Mouse (Mus musculus) cerebral cortex, adult 2 months (tissue): Measurements from ENCODE around the gene Afg3l1.

Experiments
- WGBS: fragments of 180-500 bp; shearing (Covaris S2); methylation state at CpG from one replicate; pipeline ENCODE4 v1.1.7; 2018; 5-methylcytosine and 5-hydroxymethylcytosine counted together

Gene Afg3l1

DNA sequence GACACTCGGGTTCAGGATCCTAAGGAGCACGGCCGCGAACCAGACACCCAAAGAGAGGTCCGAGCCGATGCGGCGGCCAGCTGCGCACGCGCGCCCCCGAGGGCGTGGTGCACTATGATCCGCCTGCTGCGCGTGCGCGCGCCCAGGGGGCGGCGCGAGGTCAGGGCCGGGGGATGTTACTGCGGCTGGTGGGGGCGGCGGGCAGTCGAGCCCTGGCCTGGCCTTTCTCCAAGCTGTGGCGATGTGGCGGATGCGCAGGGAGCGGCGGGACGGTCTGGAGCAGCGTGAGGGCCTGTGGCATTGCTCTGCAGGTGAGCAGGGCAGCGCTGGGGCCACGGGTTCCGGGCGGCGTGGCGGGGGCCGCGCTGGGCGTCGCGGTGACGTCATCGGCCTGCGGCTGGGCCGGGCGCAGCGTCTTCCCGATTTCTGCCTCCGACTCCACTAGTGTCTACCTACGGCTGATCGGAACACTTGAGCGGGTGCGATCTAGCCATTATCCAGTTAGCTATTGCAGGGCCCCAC lies at the start of gene Afg3l1:
TSS of gene Afg3l1 (plus strand) at position 167 of the 522 bp plus-strand sequence.
- WGBS = under 1% methylated on average over 58 of the region's 58 CpGs

DNA sequence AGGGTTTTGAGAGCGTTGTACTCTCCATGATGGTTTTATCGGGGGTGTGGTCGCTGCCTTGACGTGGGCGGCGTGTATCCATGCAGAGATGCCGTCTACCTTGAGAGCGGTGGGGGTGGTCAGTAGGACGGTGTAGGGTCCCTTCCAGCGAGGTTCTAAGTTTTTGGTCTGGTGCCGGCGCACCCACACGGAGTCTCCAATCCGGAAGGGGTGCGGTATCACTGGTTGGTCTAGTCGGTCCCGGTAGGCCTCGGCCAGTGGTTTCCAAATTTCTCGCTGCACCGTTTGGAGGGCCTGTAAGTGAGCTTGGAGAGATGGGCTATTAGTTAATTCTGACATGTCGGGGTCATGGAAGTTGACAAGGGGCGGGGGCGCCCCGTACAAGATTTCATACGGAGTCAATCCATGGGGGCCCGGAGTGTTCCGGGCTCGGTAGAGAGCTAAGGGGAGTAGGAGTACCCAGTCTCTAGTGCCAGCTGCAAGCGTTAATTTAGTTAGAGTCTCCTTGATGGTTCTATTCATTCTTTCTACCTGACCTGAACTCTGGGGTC lies 49.3 kb upstream of the Afg3l1 start:
- WGBS = 97% methylated on average over 29 of the region's 29 CpGs

DNA sequence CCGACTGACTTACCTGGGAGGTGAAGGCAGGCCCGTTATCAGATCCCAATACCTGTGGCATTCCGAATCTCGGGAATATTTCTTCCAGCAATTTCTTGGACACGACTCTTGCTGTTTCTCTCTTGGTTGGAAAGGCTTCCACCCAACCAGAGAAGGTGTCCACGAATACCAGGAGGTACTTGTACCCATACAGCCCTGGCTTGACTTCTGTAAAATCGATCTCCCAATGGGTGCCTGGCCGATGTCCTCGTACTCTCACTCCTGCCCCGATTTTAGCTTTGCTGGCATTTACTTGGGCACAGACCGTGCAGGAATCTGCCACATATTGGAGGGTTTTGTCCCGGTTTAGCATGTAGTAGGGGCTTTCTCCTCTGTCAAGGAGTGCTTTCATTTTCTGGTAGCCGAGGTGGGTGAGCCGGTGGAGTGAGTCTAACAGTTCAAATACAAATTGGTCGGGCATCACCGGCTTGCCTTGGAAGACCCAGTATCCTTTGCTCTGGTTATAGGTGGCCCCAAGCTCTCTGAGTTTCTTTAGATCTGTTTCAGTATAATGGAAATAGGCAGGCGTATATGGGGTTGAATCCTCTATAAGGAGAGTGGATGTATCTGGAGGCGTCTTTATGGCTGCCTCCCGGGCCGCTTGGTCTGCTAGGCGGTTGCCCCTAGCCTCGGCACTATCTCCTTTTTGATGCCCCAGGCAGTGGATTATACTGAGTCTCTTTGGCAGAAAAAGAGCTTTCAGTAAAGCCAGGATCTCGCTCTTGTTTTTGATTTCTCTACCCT lies 48.6 kb upstream of the Afg3l1 start:
- WGBS = 96% methylated on average over 23 of the region's 23 CpGs

DNA sequence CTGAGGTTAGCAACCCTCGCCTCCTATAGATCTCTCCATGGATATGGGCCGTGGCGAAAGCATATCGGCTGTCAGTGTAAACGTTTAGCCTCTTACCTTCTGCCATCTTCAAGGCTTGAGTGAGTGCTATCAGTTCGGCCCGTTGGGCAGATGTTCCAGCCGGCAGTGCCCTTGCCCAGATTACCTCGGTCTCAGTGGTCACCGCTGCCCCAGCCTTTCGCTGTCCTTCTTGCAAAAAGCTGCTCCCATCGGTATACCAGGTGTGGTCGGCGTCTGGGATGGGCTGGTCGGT lies 48.0 kb upstream of the Afg3l1 start:
- 96% methylated on average over 15 of the region's 15 CpGs for WGBS

GRCm38 (mm10) chr8:123430936-123431335 lies 46.8 kb upstream of the Afg3l1 start:
- 92% methylated on average over 8 of the region's 8 CpGs for WGBS

GRCm38 (mm10) chr8:123431616-123432365 lies 45.9 kb upstream of the Afg3l1 start:
- WGBS = 96% methylated on average over 25 of the region's 25 CpGs

DNA sequence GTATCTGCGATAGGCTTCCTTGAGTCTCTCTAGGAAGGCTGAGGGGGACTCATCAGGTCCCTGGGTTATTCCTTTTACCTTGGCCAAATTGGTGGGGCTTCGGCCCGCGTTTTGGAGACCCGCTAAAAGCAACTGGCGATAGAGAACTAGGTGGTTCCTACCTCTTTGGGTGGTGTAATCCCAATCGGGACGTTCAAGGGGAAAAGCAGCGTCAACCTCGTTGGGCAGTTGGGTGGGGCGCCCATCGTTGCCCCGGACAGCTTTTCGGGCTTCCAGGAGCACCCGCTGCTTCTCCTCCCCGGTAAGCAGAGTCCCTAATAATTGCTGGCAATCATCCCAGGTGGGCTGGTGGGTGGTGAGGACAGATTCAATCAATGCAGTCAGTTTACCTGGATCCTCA lies 45.3 kb upstream of the Afg3l1 start:
- 95% methylated on average over 16 of the region's 16 CpGs for WGBS

- WGBS = 97% methylated on average over 47 of the region's 47 CpGs
These were observed 44.3 kb upstream of the Afg3l1 start for GRCm38 (mm10) chr8:123433241-123433974.

DNA sequence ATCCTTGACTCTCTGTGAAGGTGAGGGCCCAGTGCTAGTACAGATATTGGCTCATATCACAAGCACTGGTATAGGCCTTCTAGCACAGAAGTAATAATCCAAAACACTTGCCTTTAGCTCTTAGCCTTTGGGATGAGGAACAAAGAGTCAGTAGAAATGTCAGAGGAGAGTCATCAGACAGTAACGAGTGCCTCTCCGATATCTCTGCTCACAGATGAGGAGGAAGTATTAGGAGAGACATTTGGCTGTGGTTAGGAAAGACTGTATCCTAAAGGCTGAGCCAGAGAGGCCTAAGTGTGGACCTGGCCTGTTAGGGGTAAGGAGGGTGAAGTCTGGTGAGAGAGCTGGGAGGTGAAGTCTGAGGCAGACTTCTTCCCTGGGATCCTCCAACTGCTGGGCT lies 35.9 kb upstream of the Afg3l1 start:
- WGBS = 85% methylated on average over 2 of the region's 2 CpGs

- WGBS = 87% methylated on average over 5 of the region's 5 CpGs
These were observed 35.4 kb upstream of the Afg3l1 start for GRCm38 (mm10) chr8:123442351-123442750.

- 2% methylated on average over 41 of the region's 41 CpGs for WGBS
These were observed 34.7 kb upstream of the Afg3l1 start for GRCm38 (mm10) chr8:123442871-123443575.

DNA sequence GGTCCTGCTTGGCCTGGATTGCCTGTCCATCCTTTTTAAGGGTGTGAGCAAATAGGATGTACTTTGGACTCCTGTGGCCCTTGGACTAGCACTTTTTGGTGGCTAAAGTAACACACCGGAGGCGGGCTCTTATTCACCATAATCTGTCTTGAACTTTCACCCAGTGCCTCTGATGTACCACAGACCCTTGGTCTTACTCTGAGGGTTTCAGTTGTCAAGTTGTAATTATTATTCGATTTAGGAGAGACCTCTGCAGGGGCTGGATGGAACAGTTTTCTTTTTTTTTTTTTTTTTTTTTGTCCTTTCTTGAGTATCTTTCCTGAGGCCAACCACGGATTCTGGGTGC lies 34.2 kb upstream of the Afg3l1 start:
- 11% methylated on average over 4 of the region's 4 CpGs for WGBS

DNA sequence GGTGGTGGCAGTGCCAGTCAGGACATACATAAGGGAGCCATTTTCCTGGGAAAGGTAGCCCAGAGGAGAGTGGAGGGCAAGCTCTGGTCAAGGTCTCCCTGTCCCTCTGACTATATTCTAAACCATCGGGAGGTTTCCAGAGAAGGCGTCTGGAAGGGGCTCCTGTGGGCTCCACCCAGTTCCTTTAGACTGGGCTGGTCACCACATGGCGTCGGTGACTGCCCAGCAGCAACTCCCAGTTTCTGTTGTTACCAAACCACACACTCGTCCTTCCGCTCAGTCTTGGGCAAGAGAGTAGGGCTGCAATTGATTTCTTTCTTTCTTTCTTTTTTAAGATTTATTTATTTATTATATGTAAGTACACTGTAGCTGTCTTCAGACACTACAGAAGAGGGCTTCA lies 33.6 kb upstream of the Afg3l1 start:
- 81% methylated on average over 6 of the region's 6 CpGs for WGBS

- 92% methylated on average over 10 of the region's 10 CpGs for WGBS
These were observed 31.7 kb upstream of the Afg3l1 start for GRCm38 (mm10) chr8:123445981-123446380.

DNA sequence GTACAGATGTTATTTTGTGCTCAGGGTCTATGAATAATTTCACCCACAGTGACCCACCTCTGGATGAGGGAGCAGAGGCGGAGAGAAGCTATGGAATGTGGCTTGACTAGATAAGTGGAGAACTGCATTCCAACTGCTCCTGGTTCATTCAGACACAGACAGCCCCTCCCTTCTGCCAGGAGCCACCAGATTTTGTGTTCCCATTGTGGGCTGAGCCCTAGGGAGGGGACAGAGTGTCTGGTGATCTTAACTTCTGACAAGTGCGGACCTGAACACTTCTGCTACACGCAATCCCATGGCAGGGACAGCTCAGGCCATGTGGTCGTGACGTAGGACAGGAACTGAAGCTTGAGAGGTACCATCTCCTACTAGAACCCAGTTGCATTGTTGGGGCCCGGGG lies 30.9 kb upstream of the Afg3l1 start:
- WGBS = 95% methylated on average over 6 of the region's 6 CpGs

- 80% methylated on average over 5 of the region's 5 CpGs for WGBS
These were observed 26.9 kb upstream of the Afg3l1 start for GRCm38 (mm10) chr8:123450783-123451182.

GRCm38 (mm10) chr8:123451747-123452146 lies 26.0 kb upstream of the Afg3l1 start:
- WGBS = 95% methylated on average over 12 of the region's 12 CpGs

DNA sequence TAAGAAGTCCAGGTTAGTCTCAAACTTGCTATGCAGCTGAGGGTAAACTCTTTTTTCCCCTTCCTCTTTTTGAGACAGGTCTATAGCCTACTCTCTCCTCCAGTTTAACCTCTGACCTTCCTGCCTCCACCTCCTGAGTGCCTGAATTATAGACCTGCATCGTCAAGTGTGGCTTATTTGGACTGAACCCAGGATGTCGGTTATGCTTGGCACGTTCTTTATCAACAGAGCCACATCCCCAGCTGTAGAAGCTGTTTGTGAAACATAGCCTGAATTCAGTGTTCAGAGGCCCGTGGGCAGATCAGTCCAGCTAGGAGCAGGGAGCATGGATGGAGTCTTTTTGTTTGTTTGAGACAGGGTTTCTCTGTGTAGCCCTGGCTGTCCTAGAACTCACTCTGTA lies 25.6 kb upstream of the Afg3l1 start:
- WGBS = 57% methylated on average over 4 of the region's 4 CpGs

GRCm38 (mm10) chr8:123453291-123453690 lies 24.4 kb upstream of the Afg3l1 start:
- WGBS = 84% methylated on average over 7 of the region's 7 CpGs

DNA sequence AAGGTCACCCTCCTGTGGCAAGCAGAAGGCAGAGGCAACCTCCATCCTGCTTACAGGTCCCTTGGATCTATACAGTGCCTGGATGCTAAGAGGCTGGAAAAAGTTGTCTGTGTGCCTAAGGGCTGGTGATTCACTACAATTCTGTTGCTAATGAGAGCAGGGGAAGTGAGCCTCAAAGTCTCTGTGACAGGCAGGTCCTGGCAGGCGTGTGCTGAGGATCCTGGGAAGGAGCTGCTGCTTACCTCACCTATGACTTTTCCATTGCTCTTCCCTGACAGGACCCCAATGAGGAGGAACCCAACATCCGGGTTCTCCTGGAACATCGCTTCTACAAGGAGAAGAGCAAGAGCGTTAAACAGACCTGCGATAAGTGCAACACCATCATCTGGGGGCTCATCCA lies 23.8 kb upstream of the Afg3l1 start:
- 93% methylated on average over 5 of the region's 5 CpGs for WGBS

DNA sequence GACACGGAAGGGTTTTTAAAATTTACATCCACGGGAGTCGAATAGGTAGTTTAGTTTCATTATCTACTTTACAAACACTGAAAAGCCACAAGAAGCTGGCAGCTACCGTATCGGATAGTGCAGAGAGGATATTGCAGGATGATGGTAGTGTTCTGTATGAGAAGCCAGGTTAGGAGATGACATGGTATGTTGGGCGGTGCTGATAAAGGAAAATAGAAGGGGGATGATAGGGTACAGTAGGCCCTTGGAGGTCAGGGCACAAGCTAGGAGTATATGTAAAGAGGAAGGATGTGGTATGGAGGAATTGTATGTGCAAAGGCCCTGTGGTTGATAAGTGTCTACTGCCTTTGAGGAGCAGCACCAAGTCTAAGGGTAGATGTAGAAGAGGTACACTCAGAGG lies 23.1 kb upstream of the Afg3l1 start:
- 96% methylated on average over 6 of the region's 6 CpGs for WGBS

DNA sequence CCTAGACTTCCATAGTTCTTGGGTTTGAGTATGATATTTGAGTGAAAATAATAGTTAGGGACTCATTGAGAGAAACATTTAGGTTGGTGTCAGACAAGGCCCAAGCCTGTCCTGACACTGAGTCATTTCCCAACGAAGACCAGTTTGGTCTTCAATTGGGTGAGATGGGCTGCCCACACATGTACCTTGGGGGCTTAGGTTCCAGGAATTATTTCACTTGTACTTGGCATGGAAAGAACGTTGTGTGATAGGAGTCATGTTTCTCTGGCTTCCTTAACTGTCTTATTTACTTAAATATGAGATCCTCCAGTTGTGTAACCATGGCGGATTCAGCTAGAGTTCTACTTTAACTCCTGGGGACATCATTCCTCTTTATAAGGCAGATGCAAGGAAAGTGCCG lies 14.1 kb upstream of the Afg3l1 start:
- 93% methylated on average over 4 of the region's 4 CpGs for WGBS
